Mouse (Mus musculus) lung, postnatal 36 days (tissue): ENCODE results near the gene Kdm1b.

ENCODE experiments used
- DNase-seq: peaks from one replicate; pipeline ENCODE4 v3.0.0; 2022; ENCODE audit warnings: mixed read lengths

Kdm1b gene

GRCm38 (mm10) chr13:47043030-47043680 lies at the start of gene Kdm1b:
Gene Kdm1b, plus strand, starts transcription at chr13:47043499.
- peak; percentile 99 for DNase-seq

DNA sequence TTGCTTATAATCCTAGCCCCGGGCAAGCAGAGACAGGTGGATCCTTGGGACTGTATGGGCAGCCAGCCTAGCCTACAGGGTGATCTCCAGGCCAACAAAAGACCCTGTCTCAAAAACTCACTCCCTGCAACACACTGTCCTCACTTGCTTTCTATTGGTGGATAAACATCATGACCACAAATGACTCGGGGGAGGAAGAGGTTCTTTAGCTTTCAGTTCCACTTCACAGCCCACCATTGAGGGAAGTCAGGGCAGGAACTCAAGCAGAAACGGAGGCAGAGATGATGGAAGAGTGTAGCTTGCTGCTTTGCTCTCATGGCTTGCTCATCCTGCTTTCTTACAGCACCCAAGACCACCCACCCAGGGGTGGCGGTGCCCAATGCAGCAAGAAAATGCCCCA lies 45.9 kb upstream of the Kdm1b start:
- no peak for DNase-seq

- DNase-seq = peak; percentile 68
Observed at GRCm38 (mm10) chr13:46999498-46999897, 43.8 kb upstream of the Kdm1b start.

DNA sequence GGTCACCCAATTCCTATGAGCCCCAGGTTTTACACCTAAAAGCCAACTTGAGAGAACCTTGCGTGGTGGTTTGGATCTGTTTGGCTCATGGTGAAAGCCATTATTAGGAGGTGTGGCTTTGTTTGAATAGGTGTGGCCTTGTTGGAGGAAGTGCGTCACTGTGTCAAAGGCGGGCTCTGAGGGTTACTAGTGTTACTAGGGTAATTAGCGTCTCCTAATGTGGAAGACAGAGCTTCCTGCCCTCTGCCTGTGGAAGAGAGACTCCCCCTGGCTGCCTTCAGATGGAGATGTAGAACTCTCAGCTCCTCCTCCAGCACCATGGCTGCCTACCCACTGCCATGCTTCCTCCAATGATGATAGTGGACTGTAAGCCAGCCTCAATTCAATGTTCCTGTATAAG lies 41.7 kb upstream of the Kdm1b start:
- DNase-seq = no peak

DNA sequence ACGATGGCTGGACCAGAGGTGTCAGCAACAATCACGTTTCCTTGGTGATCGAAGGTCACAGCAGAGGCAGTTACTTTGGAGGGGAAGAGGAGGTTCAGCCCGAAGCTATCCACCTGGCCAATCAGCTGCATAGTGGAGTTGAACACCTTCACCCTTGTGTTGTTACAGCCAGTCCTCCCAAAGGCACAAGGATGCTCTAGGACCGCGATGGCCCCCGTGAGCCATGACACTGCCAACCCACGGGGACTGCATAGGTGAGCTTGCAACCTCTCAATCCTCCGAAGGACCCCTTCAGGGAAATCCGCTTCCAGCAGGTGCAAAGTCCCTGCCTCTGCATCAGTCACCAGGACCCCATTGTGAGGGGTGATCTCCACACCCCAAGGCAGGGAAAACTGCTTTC lies 29.6 kb upstream of the Kdm1b start:
- DNase-seq = no peak

- peak; percentile 81 for DNase-seq
Observed at GRCm38 (mm10) chr13:47014334-47015194, 28.7 kb upstream of the Kdm1b start, which contains the start of gene Nhlrc1. Gene Nhlrc1, minus strand, starts transcription at chr13:47014850.

DNA sequence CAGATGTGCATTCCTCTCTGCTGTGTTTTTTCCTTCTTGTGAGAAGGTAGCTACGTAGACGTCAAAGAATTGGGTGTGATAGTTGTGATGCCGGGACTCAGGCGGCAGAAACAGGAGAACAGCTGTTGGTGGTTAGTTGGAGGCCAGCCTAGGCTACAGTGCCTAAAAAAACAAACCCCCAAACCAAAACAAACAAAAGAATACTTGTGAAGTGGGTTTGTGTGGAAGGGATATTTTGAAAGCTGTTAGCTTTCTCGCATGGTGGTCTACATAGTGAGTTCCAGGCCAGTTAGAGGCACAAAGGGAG lies 28.2 kb upstream of the Kdm1b start:
- DNase-seq = peak; percentile 29

DNA sequence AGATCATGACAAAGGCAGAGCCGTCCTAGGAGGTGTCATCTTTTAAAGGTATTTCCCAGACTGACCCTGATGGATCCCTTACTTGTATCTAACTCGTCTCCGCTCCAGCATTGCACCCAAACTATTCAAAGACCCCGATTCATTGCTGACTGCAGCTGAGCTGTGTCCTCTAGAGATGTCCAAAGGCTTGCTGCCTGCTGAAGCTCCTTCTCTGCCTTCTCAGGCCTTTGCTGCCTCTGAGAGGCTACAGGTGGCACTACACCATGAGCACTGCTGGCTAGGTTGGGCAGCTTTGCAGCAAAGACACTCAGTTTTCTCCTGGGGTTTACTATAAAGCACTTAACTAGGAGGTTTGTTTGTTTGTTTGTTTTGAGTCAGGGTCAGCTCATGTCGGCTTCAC lies 26.0 kb upstream of the Kdm1b start:
- DNase-seq = peak; percentile 77

- no peak for DNase-seq
Observed at GRCm38 (mm10) chr13:47019774-47020173, 23.5 kb upstream of the Kdm1b start.

DNA sequence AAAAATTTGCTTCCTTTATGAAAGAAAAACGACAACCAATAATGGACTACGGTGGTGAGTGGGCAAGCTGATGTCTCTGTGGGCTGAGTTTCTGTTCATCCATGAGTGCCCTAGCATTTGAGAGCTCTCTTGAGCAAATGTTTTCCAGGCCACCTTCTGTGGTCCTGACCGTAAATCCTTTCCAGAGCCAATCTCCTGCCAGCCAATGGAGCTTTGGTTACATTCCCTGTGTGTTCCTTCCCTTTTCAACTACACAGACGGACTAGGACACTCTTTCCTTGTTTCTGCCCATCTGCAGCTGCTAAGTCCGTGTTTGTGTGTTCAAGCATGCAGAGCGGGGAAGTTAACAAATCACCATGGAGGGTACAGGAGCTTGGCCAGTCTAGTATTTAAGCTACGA lies 22.5 kb upstream of the Kdm1b start:
- no peak for DNase-seq

GRCm38 (mm10) chr13:47030376-47031107 lies 12.8 kb upstream of the Kdm1b start:
- no peak for DNase-seq

DNA sequence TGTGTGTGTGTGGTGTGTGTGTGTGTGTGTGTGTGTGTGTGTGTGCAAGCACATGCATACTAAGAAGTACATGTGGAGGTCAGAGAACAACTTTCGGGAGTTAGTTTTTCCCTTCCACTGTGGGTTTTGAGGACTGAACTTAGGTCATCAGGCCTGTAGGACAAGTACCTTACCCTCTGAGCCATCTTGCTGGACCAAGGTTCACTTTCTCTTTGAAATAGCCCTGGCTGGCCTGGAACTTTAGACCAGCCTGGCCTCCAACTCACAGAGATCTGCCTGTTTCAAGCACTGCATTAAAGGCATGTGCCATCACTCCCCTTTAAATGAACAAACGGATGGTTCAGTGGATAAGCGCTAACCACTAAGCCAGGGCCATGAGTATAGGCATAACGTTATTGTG lies 9.7 kb upstream of the Kdm1b start:
- no peak for DNase-seq

GRCm38 (mm10) chr13:47037946-47038345 lies 5.4 kb upstream of the Kdm1b start:
- DNase-seq = no peak

- no peak for DNase-seq
Observed at GRCm38 (mm10) chr13:47040061-47040460, 3.2 kb upstream of the Kdm1b start.

DNA sequence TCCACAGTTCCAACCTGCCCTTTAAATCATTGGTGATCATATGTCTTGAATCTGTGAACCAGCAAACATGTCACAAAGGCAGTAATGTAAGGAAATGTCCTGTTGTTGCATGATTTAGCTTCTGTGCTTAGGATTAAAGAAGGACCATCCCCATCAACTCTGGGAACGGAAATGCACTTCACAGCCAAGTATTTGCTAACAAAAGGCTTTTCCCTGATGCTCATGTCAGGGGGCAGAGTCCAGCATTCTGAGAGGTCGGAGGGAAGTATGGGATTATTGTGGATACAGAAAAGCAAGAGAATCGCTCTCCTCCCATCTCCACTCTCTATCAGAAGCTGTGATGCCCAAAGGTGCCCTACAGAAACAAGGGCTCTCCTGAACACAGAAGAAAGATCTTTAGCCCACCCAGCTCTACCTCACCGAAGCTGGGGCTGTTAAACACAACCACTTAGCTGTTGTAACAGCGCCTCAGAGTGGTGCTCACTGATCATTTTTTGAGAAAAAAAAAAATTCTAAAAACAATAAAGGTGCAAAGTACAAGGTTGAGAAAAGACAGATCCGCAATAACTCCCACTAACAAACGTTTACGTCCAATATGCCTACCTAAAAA lies 1.2 kb upstream of the Kdm1b start:
- no peak for DNase-seq

DNA sequence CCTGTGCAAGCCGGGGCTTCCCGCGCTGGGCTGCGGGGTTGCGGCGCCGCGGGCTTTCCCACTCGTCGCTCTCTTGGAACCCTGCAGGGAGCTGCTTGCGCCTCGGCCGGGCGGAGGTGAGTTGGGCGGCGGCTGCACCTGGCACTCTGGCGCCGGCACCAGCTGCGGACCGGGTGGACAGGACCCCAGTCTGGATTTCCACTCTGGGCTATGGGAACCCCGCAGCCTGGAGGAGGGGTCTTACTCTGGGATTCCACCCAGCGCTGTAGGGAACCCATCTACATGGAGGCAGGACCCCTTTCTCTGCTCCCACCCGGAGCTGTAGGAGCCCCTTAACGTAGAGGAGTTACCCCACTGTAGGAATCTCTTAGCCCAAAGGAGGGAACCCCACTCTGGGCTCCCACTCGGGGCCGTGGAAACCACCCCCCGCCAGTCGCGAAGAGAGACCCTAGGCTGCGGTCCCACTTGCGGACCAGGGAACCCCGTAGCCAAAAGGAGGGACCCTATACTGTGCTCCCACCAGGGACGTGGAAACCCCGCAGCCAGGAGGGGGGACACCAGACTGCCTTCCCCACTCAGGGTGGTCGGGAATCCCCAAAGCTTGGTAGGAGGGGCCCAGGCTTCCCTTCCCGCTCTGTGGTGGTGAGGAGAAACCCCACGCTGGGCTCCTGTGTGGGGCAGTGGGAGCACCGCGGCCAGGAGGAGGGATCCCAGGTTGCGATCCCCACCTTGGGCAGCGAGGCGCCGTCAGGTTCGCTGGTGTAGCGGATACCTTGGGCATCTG lies 726 bp downstream of the Kdm1b start:
- peak; percentile 4 for DNase-seq

- DNase-seq = peak; percentile 13
Observed at GRCm38 (mm10) chr13:47044617-47044947, 1.3 kb downstream of the Kdm1b start, which contains the start of gene Tpmt. Gene Tpmt, minus strand, starts transcription at chr13:47044737.

- DNase-seq = peak; percentile 28
Observed at GRCm38 (mm10) chr13:47047996-47048395, 4.7 kb downstream of the Kdm1b start.

GRCm38 (mm10) chr13:47050009-47050408 lies 6.7 kb downstream of the Kdm1b start:
- no peak for DNase-seq

GRCm38 (mm10) chr13:47053971-47054370 lies 10.7 kb downstream of the Kdm1b start:
- no peak for DNase-seq

GRCm38 (mm10) chr13:47056126-47056525 lies 12.8 kb downstream of the Kdm1b start:
- DNase-seq = no peak

DNA sequence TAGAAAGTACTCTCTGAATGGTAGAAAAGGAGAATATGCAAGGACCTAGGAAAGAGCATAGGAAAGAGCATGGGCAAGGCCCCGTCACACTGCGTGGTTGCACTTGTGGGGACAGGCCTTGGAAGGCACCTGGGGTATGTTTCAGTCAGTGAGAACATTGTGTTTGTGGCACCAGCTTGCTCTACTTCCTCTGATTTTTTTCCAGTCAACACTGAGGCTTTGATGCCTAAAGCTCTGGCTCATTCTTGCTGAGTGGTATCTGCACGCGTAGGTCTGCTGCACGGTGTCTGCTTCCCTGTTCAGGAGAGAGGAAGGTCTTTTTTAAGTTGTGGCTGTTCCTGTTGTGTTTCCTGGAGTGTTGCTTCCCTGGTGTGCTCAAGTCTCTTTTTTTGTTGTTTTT lies 13.5 kb downstream of the Kdm1b start:
- no peak for DNase-seq

DNA sequence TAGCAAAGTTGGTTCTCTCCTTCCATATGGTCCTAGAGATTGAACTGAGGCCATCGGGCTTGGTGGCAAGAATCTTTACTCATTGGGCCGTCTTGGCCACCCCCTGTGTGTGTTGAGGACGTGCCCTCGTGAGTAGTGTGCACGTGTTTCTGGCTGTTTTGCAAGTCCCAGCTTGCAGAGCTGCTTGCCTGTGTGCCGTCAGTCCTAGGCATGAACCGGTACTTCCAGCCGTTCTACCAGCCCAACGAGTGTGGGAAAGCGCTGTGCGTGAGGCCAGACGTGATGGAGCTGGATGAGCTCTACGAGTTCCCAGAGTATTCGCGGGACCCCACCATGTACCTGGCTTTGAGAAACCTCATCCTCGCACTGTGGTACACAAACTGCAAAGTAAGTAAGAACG lies 19.5 kb downstream of the Kdm1b start:
- no peak for DNase-seq
